Mouse (Mus musculus) testis, postnatal 14 days (tissue): ENCODE data around the gene Lcn9.

Source experiments
- DNase-seq: peaks from one replicate; pipeline ENCODE4 v3.0.0; 2021; ENCODE audit warnings: low spot score

Gene Lcn9

GRCm38 (mm10) chr2:25847226-25847625, 24.3 kb downstream of the Lcn9 start, which contains the start of gene Sohlh1:
Gene Sohlh1, minus strand, starts transcription at chr2:25847248.
- peak; percentile 87 for DNase-seq

GRCm38 (mm10) chr2:25850330-25850729, 27.4 kb downstream of the Lcn9 start:
- peak; percentile 43 for DNase-seq

- peak; percentile 81 for DNase-seq
These were observed 29.7 kb downstream of the Lcn9 start for GRCm38 (mm10) chr2:25852626-25853025.

GRCm38 (mm10) chr2:25853998-25854397, 31.0 kb downstream of the Lcn9 start:
- no peak for DNase-seq

- DNase-seq, result no peak
These were observed 36.9 kb downstream of the Lcn9 start for GRCm38 (mm10) chr2:25859891-25860290.

GRCm38 (mm10) chr2:25862038-25862437, 39.1 kb downstream of the Lcn9 start:
- no peak for DNase-seq

GRCm38 (mm10) chr2:25862696-25863270, 39.8 kb downstream of the Lcn9 start:
- no peak for DNase-seq

- DNase-seq, result peak; percentile 72
These were observed 40.6 kb downstream of the Lcn9 start, which contains the start of gene Kcnt1 for GRCm38 (mm10) chr2:25863337-25864131. Gene Kcnt1, plus strand, starts transcription at chr2:25863734.

GRCm38 (mm10) chr2:25864230-25864629, 41.3 kb downstream of the Lcn9 start:
- DNase-seq, result no peak

- no peak for DNase-seq
These were observed 42.5 kb downstream of the Lcn9 start for GRCm38 (mm10) chr2:25865412-25865811.

- no peak for DNase-seq
These were observed 43.7 kb downstream of the Lcn9 start for GRCm38 (mm10) chr2:25866656-25867055.
